Mouse (Mus musculus) MEL (cell line): Measurements from ENCODE around the gene Gm2115. TPM values are rescaled to one million over a fixed set of nuclear protein-coding genes. Genes with fewer than 3 reads are reported as not detected.

Experiments used
- DNase-seq: peaks from one replicate; pipeline ENCODE4 v3.0.0; 2011; ENCODE audit warnings: low read depth, low spot score
- H3K27ac ChIP-seq: 2 replicates; pipeline ENCODE4 v1.5.1; 2012; ENCODE audit warnings: low read depth, mild to moderate bottlenecking, control low read depth, low read length, moderate library complexity; ENCODE audit not compliant: control insufficient read depth
- H3K27me3 ChIP-seq, 2 experiments: fragments of 150-350 bp in 1 of 2; sonication (generic) in 1 of 2; 2 replicates each; pipeline ENCODE4 v1.6.1; 2012; ENCODE audit warnings: low read length in 2 of 2, mild to moderate bottlenecking in 2 of 2, improper control_type of control experiment in 1 of 2, moderate library complexity in 1 of 2; ENCODE audit not compliant: insufficient read depth in 2 of 2, control insufficient read depth in 1 of 2
- H3K36me3 ChIP-seq, 2 experiments: 2 replicates each; pipeline ENCODE4 v1.6.1; 2012 to 2014; ENCODE audit warnings: low read length in 2 of 2, improper control_type of control experiment in 1 of 2, inconsistent platforms in 1 of 2, mild to moderate bottlenecking in 1 of 2; ENCODE audit not compliant: insufficient read depth in 2 of 2, control insufficient read depth in 1 of 2
- H3K4me1 ChIP-seq, 2 experiments: fragments of 150-350 bp in 1 of 2; sonication (generic) in 1 of 2; 2 replicates each; pipeline ENCODE4 v1.6.1; 2012; ENCODE audit warnings: low read length in 2 of 2, improper control_type of control experiment in 1 of 2, mild to moderate bottlenecking in 1 of 2; ENCODE audit not compliant: insufficient read depth in 2 of 2, control insufficient read depth in 1 of 2
- H3K4me3 ChIP-seq, 2 experiments: fragments of 150-350 bp in 1 of 2; sonication (generic) in 1 of 2; 2 replicates each; pipeline ENCODE4 v1.5.1; 2012; ENCODE audit warnings: low read depth in 2 of 2, low read length in 2 of 2, mild to moderate bottlenecking in 2 of 2, moderate library complexity in 2 of 2, control low read depth in 1 of 2, improper control_type of control experiment in 1 of 2; ENCODE audit not compliant: control insufficient read depth in 1 of 2, insufficient read depth in 1 of 2
- H3K79me2 ChIP-seq: 2 replicates; pipeline ENCODE4 v1.6.1; 2012; ENCODE audit warnings: mild to moderate bottlenecking, low read length, moderate library complexity; ENCODE audit not compliant: control insufficient read depth, poor library complexity, insufficient read depth
- H3K9ac ChIP-seq: 2 replicates; pipeline ENCODE4 v1.6.1; 2012; ENCODE audit warnings: low read depth, mild to moderate bottlenecking, control low read depth, low read length, moderate library complexity; ENCODE audit not compliant: control insufficient read depth, poor library complexity, severe bottlenecking
- H3K9me3 ChIP-seq: fragments of 150-350 bp; sonication (generic); replicated peaks from 2 replicates; pipeline ENCODE4 v1.6.1; 2012; ENCODE audit warnings: mild to moderate bottlenecking, low read length, improper control_type of control experiment, moderate library complexity; ENCODE audit not compliant: insufficient read depth
- CTCF ChIP-seq, 3 experiments: IDR thresholded peaks in 2 of 3; conservative IDR thresholded peaks in 1 of 3; 2 replicates each; pipeline ENCODE4 v1.5.1; 2011 to 2012; ENCODE audit warnings: low read length in 3 of 3, low read depth in 2 of 3, mild to moderate bottlenecking in 2 of 3, improper control_type of control experiment in 1 of 3, inconsistent platforms in 1 of 3, mixed read lengths in 1 of 3, moderate library complexity in 1 of 3; ENCODE audit not compliant: control insufficient read depth in 1 of 3, insufficient read depth in 1 of 3, poor library complexity in 1 of 3, severe bottlenecking in 1 of 3
- E2F4 ChIP-seq: IDR thresholded peaks from 2 replicates; pipeline ENCODE4 v1.6.1; 2011; ENCODE audit warnings: low read depth, low read length, improper control_type of control experiment, borderline replicate concordance
- ELF1 ChIP-seq: IDR thresholded peaks from 2 replicates; pipeline ENCODE4 v1.6.1; 2014; ENCODE audit warnings: low read depth, mild to moderate bottlenecking, inconsistent platforms, low read length, improper control_type of control experiment, moderate library complexity
- EP300 ChIP-seq, 2 experiments: IDR thresholded peaks; 2 replicates each; pipeline ENCODE4 v1.6.1; 2011; ENCODE audit warnings: improper control_type of control experiment in 2 of 2, low read length in 2 of 2, low read depth in 1 of 2, mild to moderate bottlenecking in 1 of 2
- GABPA ChIP-seq: IDR thresholded peaks from 2 replicates; pipeline ENCODE4 v1.6.1; 2012; ENCODE audit warnings: low read depth, mild to moderate bottlenecking, inconsistent platforms, low read length, improper control_type of control experiment, moderate library complexity
- HCFC1 ChIP-seq: IDR thresholded peaks from 2 replicates; pipeline ENCODE4 v1.6.1; 2012; ENCODE audit warnings: low read depth, mild to moderate bottlenecking, inconsistent platforms, low read length, improper control_type of control experiment, moderate library complexity
- KAT2A ChIP-seq: conservative IDR thresholded peaks from 2 replicates; pipeline ENCODE4 v1.6.1; 2012; ENCODE audit warnings: low read depth, low read length, improper control_type of control experiment, inconsistent platforms
- MAFK ChIP-seq: IDR thresholded peaks from 2 replicates; pipeline ENCODE4 v1.6.1; 2011; ENCODE audit warnings: low read depth, mild to moderate bottlenecking, low read length, improper control_type of control experiment, borderline replicate concordance
- RAD21 ChIP-seq: IDR thresholded peaks from 2 replicates; pipeline ENCODE4 v1.6.1; 2011; ENCODE audit warnings: mild to moderate bottlenecking, low read depth, low read length, improper control_type of control experiment
- TAL1 ChIP-seq: IDR thresholded peaks from 2 replicates; pipeline ENCODE4 v1.6.1; 2012; ENCODE audit warnings: mild to moderate bottlenecking, inconsistent platforms, low read length, moderate library complexity, mixed read lengths
- TCF12 ChIP-seq: IDR thresholded peaks from 2 replicates; pipeline ENCODE4 v1.6.1; 2014; ENCODE audit warnings: low read depth, mild to moderate bottlenecking, inconsistent platforms, low read length, improper control_type of control experiment, moderate library complexity
- UBTF ChIP-seq: IDR thresholded peaks from 2 replicates; pipeline ENCODE4 v1.6.1; 2012; ENCODE audit warnings: low read depth, mild to moderate bottlenecking, inconsistent platforms, low read length, improper control_type of control experiment, moderate library complexity, borderline replicate concordance; ENCODE audit not compliant: insufficient read depth
- USF1 ChIP-seq: IDR thresholded peaks from 2 replicates; pipeline ENCODE4 v1.6.1; 2014; ENCODE audit warnings: low read depth, mild to moderate bottlenecking, inconsistent platforms, low read length, improper control_type of control experiment, moderate library complexity
- ZKSCAN1 ChIP-seq: IDR thresholded peaks from 2 replicates; pipeline ENCODE4 v1.6.1; 2012; ENCODE audit warnings: low read depth, mild to moderate bottlenecking, inconsistent platforms, low read length, improper control_type of control experiment, moderate library complexity
- ZNF384 ChIP-seq: IDR thresholded peaks from 2 replicates; pipeline ENCODE4 v1.6.1; 2012; ENCODE audit warnings: low read depth, mild to moderate bottlenecking, inconsistent platforms, low read length, improper control_type of control experiment
- polyA plus RNA-seq, 2 experiments: library from polyadenylated mRNA; stranded (reverse) in 1 of 2; unstranded in 1 of 2; fragments of >175 nt in 1 of 2; fragments of >200 nt in 1 of 2; gene quantifications; 2 replicates each; pipeline versions ENCODE4 v1.2.1 to v1.2.4; 2012; ENCODE audit warnings: low replicate concordance in 2 of 2, low read depth in 1 of 2; ENCODE audit not compliant: insufficient read length in 2 of 2, insufficient read depth in 1 of 2, missing spikeins in 1 of 2
- total RNA-seq: library from RNA; depleted of rRNA; stranded (reverse); fragments of 300-350 nt; gene quantifications from 2 replicates; pipeline ENCODE4 v1.2.3, GENCODE M21; 2012

The Gm2115 gene
- total and polyA plus RNA-seq, 3 experiments: not detected

GRCm38 (mm10) chr7:84486485-84486884 is 42.3 kb upstream of the Gm2115 start:
- Histone ChIP-seq H3K9me3 (no peaks in the 10 kb centered on the region), H3K36me3 (no peaks in the 10 kb centered on the region), H3K9ac (no peak overlapping the region), H3K27ac (no peak overlapping the region), H3K4me3 (no peak overlapping the region), H3K4me1 (no peaks in the 10 kb centered on the region), H3K79me2 (no peaks in the 10 kb centered on the region), H3K27me3 (no peaks in the 10 kb centered on the region)
- DNase-seq: no peak
- TF ChIP-seq TCF12: no peak
- TF ChIP-seq RAD21: no peak
- no peak for TF ChIP-seq ZKSCAN1
- TF ChIP-seq CTCF (IDR thresholded peaks at IDR 0.05 in 2 of 3, conservative IDR thresholded peaks at IDR 0.05 in 1 of 3; ENCODE audit: control insufficient read depth in 1 of 3, insufficient read depth in 1 of 3, low read depth in 2 of 3, low read length in 3 of 3, poor library complexity in 1 of 3, severe bottlenecking in 1 of 3): no peak
- no peak for TF ChIP-seq HCFC1
- no peak for TF ChIP-seq USF1
- no peak for TF ChIP-seq E2F4
- TF ChIP-seq KAT2A: no peak
- no peak for TF ChIP-seq EP300 (IDR thresholded peaks at IDR 0.05; ENCODE audit: low read depth in 1 of 2, low read length in 2 of 2)

- TF ChIP-seq TCF12: no peak
- no peak for TF ChIP-seq MAFK
- TF ChIP-seq ELF1: no peak
- DNase-seq: no peak
- Histone ChIP-seq H3K4me1 (no peaks in the 10 kb centered on the region), H3K4me3 (no peak overlapping the region), H3K36me3 (no peaks in the 10 kb centered on the region), H3K9me3 (no peaks in the 10 kb centered on the region), H3K27me3 (no peaks in the 10 kb centered on the region), H3K27ac (no peak overlapping the region), H3K79me2 (no peaks in the 10 kb centered on the region), H3K9ac (no peak overlapping the region)
Observed at GRCm38 (mm10) chr7:84503163-84503562, 25.6 kb upstream of the Gm2115 start.

GRCm38 (mm10) chr7:84518533-84519198 is 10.1 kb upstream of the Gm2115 start:
- Histone ChIP-seq H3K9me3 (no peaks in the 10 kb centered on the region), H3K9ac (no peak overlapping the region), H3K27me3 (no peaks in the 10 kb centered on the region), H3K36me3 (no peaks in the 10 kb centered on the region), H3K4me1 (no peaks in the 10 kb centered on the region), H3K4me3 (no peak overlapping the region), H3K79me2 (no peaks in the 10 kb centered on the region), H3K27ac (no peak overlapping the region)
- DNase-seq: no peak
- no peak for TF ChIP-seq GABPA
- TF ChIP-seq ZNF384: no peak
- no peak for TF ChIP-seq TAL1
- TF ChIP-seq USF1: no peak
- no peak for TF ChIP-seq UBTF
